Mouse (Mus musculus): Measurements from ENCODE around the gene Rfc1.

GRCm38 (mm10) chr5:65247296-65247695, 88.2 kb downstream of the Rfc1 start:
- TF ChIP-seq CTCF (IDR thresholded peaks at IDR 0.05; ENCODE audit: low read depth): no peak
- TF ChIP-seq EP300 (IDR thresholded peaks at IDR 0.05; ENCODE audit: low read depth): no peak
